Mouse (Mus musculus) CD4-positive helper T cell, adult 2 months (primary cell): ENCODE results near the gene Akap6.

ENCODE experiments used
- DNase-seq: peaks from one replicate; pipeline ENCODE4 v3.0.0-alpha.2; 2012; ENCODE audit warnings: low read depth, missing footprints, low spot score

Akap6 gene

GRCm38 (mm10) chr12:52781066-52781465 is 81.9 kb downstream of the Akap6 start:
- DNase-seq: no peak

GRCm38 (mm10) chr12:52782902-52783441 is 83.8 kb downstream of the Akap6 start:
- DNase-seq: peak; percentile 83

- DNase-seq: no peak
Observed at GRCm38 (mm10) chr12:52785217-52785616, 86.0 kb downstream of the Akap6 start.

GRCm38 (mm10) chr12:52790350-52790768 is 91.2 kb downstream of the Akap6 start:
- DNase-seq: no peak

GRCm38 (mm10) chr12:52794131-52794530 is 94.9 kb downstream of the Akap6 start:
- no peak for DNase-seq

- DNase-seq: no peak
Observed at GRCm38 (mm10) chr12:52795551-52796470, 96.6 kb downstream of the Akap6 start.

GRCm38 (mm10) chr12:52796471-52796795 is 97.2 kb downstream of the Akap6 start:
- DNase-seq: peak; percentile 72

GRCm38 (mm10) chr12:52799717-52800116 is 100.5 kb downstream of the Akap6 start:
- no peak for DNase-seq

GRCm38 (mm10) chr12:52806273-52806672 is 107.1 kb downstream of the Akap6 start:
- DNase-seq: no peak

GRCm38 (mm10) chr12:52818588-52818987 is 119.4 kb downstream of the Akap6 start:
- DNase-seq: peak; percentile 50

- DNase-seq: no peak
Observed at GRCm38 (mm10) chr12:52824774-52825173, 125.6 kb downstream of the Akap6 start.

GRCm38 (mm10) chr12:52828944-52829736 is 130.0 kb downstream of the Akap6 start:
- peak; percentile 17 for DNase-seq

- peak; percentile 24 for DNase-seq
Observed at GRCm38 (mm10) chr12:52831782-52832181, 132.6 kb downstream of the Akap6 start.

GRCm38 (mm10) chr12:52832230-52832629 is 133.0 kb downstream of the Akap6 start:
- peak; percentile 62 for DNase-seq

- DNase-seq: no peak
Observed at GRCm38 (mm10) chr12:52833141-52833540, 134.0 kb downstream of the Akap6 start.

- no peak for DNase-seq
Observed at GRCm38 (mm10) chr12:52834074-52834473, 134.9 kb downstream of the Akap6 start.

GRCm38 (mm10) chr12:52834781-52835279 is 135.6 kb downstream of the Akap6 start:
- DNase-seq: no peak

GRCm38 (mm10) chr12:52835291-52835742 is 136.1 kb downstream of the Akap6 start:
- no peak for DNase-seq

GRCm38 (mm10) chr12:52835914-52836546 is 136.8 kb downstream of the Akap6 start:
- DNase-seq: no peak

- no peak for DNase-seq
Observed at GRCm38 (mm10) chr12:52845982-52846381, 146.8 kb downstream of the Akap6 start.

- DNase-seq: no peak
Observed at GRCm38 (mm10) chr12:52847020-52847419, 147.8 kb downstream of the Akap6 start.
